Mouse (Mus musculus): ENCODE data around the gene Gp1ba. TPM values are rescaled to one million over a fixed set of nuclear protein-coding genes. Genes with fewer than 3 reads are reported as not detected.

The Gp1ba gene
- total and polyA plus RNA-seq, 2 experiments from 2014 or later = 0.26 TPM; not detected in 1

DNA sequence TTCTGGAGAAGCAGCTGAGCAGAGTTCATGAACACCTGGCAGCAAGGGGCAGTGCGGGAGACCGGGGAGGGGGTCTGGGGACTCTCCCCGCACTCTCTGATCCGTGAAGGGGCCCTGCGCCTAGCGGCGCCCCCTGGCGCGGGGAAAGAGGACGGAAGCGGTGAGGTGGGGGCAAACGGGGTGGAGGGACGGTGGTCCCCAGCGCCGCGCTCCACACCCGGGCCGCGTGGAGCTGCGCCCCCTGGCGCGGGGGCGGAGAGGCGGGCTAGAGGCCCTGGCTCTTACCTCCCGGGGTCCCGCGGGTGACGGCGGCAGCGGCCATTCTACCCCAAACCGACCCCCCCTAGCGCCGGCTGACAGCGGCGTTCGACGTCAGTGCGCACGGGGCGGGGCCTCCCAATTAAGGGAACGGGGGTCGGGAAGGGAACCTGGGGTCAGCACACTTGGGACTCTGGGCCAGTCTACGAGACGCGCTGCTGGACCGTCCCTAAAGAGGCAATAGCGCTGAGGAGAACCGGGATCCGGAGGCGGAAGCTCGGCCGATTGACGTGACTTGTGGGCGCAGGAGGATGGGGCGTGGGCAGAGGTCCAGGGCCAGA, 48.8 kb downstream of the Gp1ba start, which contains the start of gene Camta2:
TSS of gene Camta2 (minus strand) at position 505 of the 599 bp plus-strand sequence.
- WGBS = under 1% methylated on average over 54 of the region's 55 CpGs
- Histone ChIP-seq H3K9me3 (replicated peaks; ENCODE audit: control insufficient read depth, low read length) (no peaks in the 10 kb centered on the region), H3K9ac (replicated peaks; ENCODE audit: low read depth, low read length) (peak within 1 kb of the TSS; percentile 62), H3K27ac (ENCODE audit: low read depth) (peak within 1 kb of the TSS; percentile 82), H3K27me3 (ENCODE audit: control insufficient read depth, insufficient read depth, low read length) (no peaks in the 10 kb centered on the region), H3K4me1 (ENCODE audit: control insufficient read depth, insufficient read depth) (peaks cover 20% of the 10 kb centered on the region), H3K4me3 (ENCODE audit: low read depth, low read length) (peak within 1 kb of the TSS; percentile 69), H3K36me3 (replicated peaks; ENCODE audit: control insufficient read depth, insufficient read depth, low read length) (peaks cover 32% of the 10 kb centered on the region), H3K4me2 (ENCODE audit: low read depth, low read length) (peak within 1 kb of the TSS; percentile 71)
- peak; percentile 76 for DNase-seq (ENCODE audit: low spot score)
- TF ChIP-seq CTCF (IDR thresholded peaks at IDR 0.05; ENCODE audit: low read depth) (peak; percentile 40), EP300 (IDR thresholded peaks at IDR 0.05; ENCODE audit: low read depth) (peak; percentile 56; the same call in 1 of the 2 replicates)
- peak; percentile 86 for ATAC-seq (ENCODE audit: insufficient read depth, low read depth)

DNA sequence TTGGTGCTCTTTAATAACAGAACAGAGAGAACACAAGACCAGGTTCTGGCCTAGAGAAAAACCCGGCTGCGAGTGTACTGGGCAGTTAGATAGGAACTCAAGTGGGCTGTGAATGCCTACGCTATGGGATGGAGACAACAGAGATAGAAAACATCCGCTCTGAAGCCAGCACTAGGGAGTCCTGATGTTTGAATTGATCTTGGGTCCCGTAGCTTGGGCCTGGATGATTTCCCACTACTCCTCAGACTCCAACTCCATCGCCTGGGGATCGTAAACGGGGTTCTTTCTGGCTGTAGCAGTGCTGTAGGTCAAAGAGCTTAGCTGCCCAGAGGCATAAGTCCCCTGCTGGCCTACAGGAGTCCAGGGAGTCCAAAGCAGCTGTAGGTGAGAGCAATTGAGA, 49.5 kb downstream of the Gp1ba start:
- peak overlapping the region; percentile 62 for H3K9ac ChIP-seq (replicated peaks; ENCODE audit: low read depth, low read length)
- peaks cover 26% of the 10 kb centered on the region for H3K36me3 ChIP-seq (replicated peaks; ENCODE audit: control insufficient read depth, insufficient read depth, low read length)
- H3K27me3 ChIP-seq (ENCODE audit: control insufficient read depth, insufficient read depth, low read length) = no peaks in the 10 kb centered on the region
- peak overlapping the region; percentile 69 for H3K4me3 ChIP-seq (ENCODE audit: low read depth, low read length)
- no peak for DNase-seq (ENCODE audit: low spot score)
- peak overlapping the region; percentile 71 for H3K4me2 ChIP-seq (ENCODE audit: low read depth, low read length)
- no peaks in the 10 kb centered on the region for H3K9me3 ChIP-seq (replicated peaks; ENCODE audit: control insufficient read depth, low read length)
- 12% methylated on average over 8 of the region's 8 CpGs for WGBS
- TF ChIP-seq EP300 (IDR thresholded peaks at IDR 0.05; ENCODE audit: low read depth) (no peak), CTCF (IDR thresholded peaks at IDR 0.05; ENCODE audit: low read depth) (no peak)
- no peak for ATAC-seq (ENCODE audit: insufficient read depth, low read depth)
- H3K27ac ChIP-seq (ENCODE audit: low read depth) = peak overlapping the region; percentile 82
- peaks cover 20% of the 10 kb centered on the region for H3K4me1 ChIP-seq (ENCODE audit: control insufficient read depth, insufficient read depth)

DNA sequence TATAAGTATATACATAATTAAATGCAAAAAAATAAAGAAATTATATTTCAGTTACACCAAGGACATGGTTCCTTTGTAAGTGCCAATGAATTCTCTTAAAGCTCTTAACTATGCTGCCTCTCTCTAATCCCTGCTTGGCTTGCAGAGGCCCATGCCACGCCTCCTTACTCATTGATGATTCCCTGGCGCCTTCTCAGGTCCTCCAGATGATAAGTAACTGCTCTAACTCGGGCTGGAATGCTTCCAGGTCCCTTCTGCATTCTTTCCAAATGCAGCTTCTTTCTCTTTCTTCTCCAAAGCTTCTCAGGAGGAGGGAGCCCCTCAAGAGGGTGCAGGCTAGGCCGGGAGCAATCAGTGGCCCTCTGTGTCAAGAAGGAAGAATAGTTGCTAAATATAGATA, 50.7 kb downstream of the Gp1ba start:
- no peaks in the 10 kb centered on the region for H3K9me3 ChIP-seq (replicated peaks; ENCODE audit: control insufficient read depth, low read length)
- no peak overlapping the region for H3K9ac ChIP-seq (replicated peaks; ENCODE audit: low read depth, low read length)
- 40% methylated on average over 4 of the region's 4 CpGs for WGBS
- no peak overlapping the region for H3K4me3 ChIP-seq (ENCODE audit: low read depth, low read length)
- no peak for ATAC-seq (ENCODE audit: insufficient read depth, low read depth)
- H3K27ac ChIP-seq (ENCODE audit: low read depth) = no peak overlapping the region
- no peaks in the 10 kb centered on the region for H3K27me3 ChIP-seq (ENCODE audit: control insufficient read depth, insufficient read depth, low read length)
- H3K36me3 ChIP-seq (replicated peaks; ENCODE audit: control insufficient read depth, insufficient read depth, low read length) = peaks cover 14% of the 10 kb centered on the region
- DNase-seq (ENCODE audit: low spot score) = no peak
- H3K4me2 ChIP-seq (ENCODE audit: low read depth, low read length) = no peak overlapping the region
- peaks cover 20% of the 10 kb centered on the region for H3K4me1 ChIP-seq (ENCODE audit: control insufficient read depth, insufficient read depth)
- TF ChIP-seq EP300 (IDR thresholded peaks at IDR 0.05; ENCODE audit: low read depth) (no peak), CTCF (IDR thresholded peaks at IDR 0.05; ENCODE audit: low read depth) (no peak)

Other genes starting within 250 kb of the Gp1ba start
- gene Pelp1, start 229.1 kb upstream of the Gp1ba start, total RNA-seq (2014; rRNA removed; ENCODE audit: low replicate concordance) = 15.1 and 15.9 TPM in 2 replicates
- gene Pelp1, start 229.1 kb upstream of the Gp1ba start, polyA plus RNA-seq (2015; fragmentation: Nextera tagmentation; extraction: Ambion mirVana) = 10.9 and 11.0 TPM in 2 replicates
- gene Arrb2, start 206.5 kb upstream of the Gp1ba start, total RNA-seq (2014; rRNA removed; ENCODE audit: low replicate concordance) = 9.5 and 27.5 TPM in 2 replicates
- 4.8 and 6.0 TPM in 2 replicates for gene Arrb2, start 206.5 kb upstream of the Gp1ba start, polyA plus RNA-seq (2015; fragmentation: Nextera tagmentation; extraction: Ambion mirVana)
- gene Med11, start 187.2 kb upstream of the Gp1ba start, total RNA-seq (2014; rRNA removed; ENCODE audit: low replicate concordance) = 9.0 and 28.3 TPM in 2 replicates
- gene Med11, start 187.2 kb upstream of the Gp1ba start, polyA plus RNA-seq (2015; fragmentation: Nextera tagmentation; extraction: Ambion mirVana) = 13.7 and 15.9 TPM in 2 replicates
- 0.04 and 5.0 TPM in 2 replicates for gene Zmynd15, start 179.7 kb upstream of the Gp1ba start, total RNA-seq (2014; rRNA removed; ENCODE audit: low replicate concordance)
- 1.3 TPM in 2 replicates for gene Zmynd15, start 179.7 kb upstream of the Gp1ba start, polyA plus RNA-seq (2015; fragmentation: Nextera tagmentation; extraction: Ambion mirVana)
- gene Cxcl16, start 179.1 kb upstream of the Gp1ba start, total RNA-seq (2014; rRNA removed; ENCODE audit: low replicate concordance) = 5.9 and 12.8 TPM in 2 replicates
- 9.8 and 11.3 TPM in 2 replicates for gene Cxcl16, start 179.1 kb upstream of the Gp1ba start, polyA plus RNA-seq (2015; fragmentation: Nextera tagmentation; extraction: Ambion mirVana)
- 0.34 and 8.6 TPM in 2 replicates for gene Tm4sf5, start 133.9 kb upstream of the Gp1ba start, total RNA-seq (2014; rRNA removed; ENCODE audit: low replicate concordance)
- gene Tm4sf5, start 133.9 kb upstream of the Gp1ba start, polyA plus RNA-seq (2015; fragmentation: Nextera tagmentation; extraction: Ambion mirVana) = 7.6 and 7.8 TPM in 2 replicates
- not detected in 2 replicates for gene Vmo1, start 124.5 kb upstream of the Gp1ba start, total RNA-seq (2014; rRNA removed; ENCODE audit: low replicate concordance)
- 0.18 and 0.55 TPM in 2 replicates for gene Vmo1, start 124.5 kb upstream of the Gp1ba start, polyA plus RNA-seq (2015; fragmentation: Nextera tagmentation; extraction: Ambion mirVana)
- not detected in 2 replicates for gene Gltpd2, start 119.9 kb upstream of the Gp1ba start, total RNA-seq (2014; rRNA removed; ENCODE audit: low replicate concordance)
- gene Gltpd2, start 119.9 kb upstream of the Gp1ba start, polyA plus RNA-seq (2015; fragmentation: Nextera tagmentation; extraction: Ambion mirVana) = 0.34 TPM in 1 of 2 replicates, not detected in the other
- 474 and 521 TPM in 2 replicates for gene Psmb6, start 113.8 kb upstream of the Gp1ba start, total RNA-seq (2014; rRNA removed; ENCODE audit: low replicate concordance)
- 640 and 644 TPM in 2 replicates for gene Psmb6, start 113.8 kb upstream of the Gp1ba start, polyA plus RNA-seq (2015; fragmentation: Nextera tagmentation; extraction: Ambion mirVana)
- not detected in 2 replicates for gene Gm40193, start 106.2 kb upstream of the Gp1ba start, total RNA-seq (2014; rRNA removed; ENCODE audit: low replicate concordance)
- not detected in 2 replicates for gene Gm40193, start 106.2 kb upstream of the Gp1ba start, polyA plus RNA-seq (2015; fragmentation: Nextera tagmentation; extraction: Ambion mirVana)
- 14.5 and 18.5 TPM in 2 replicates for gene Pld2, start 99.1 kb upstream of the Gp1ba start, total RNA-seq (2014; rRNA removed; ENCODE audit: low replicate concordance)
- gene Pld2, start 99.1 kb upstream of the Gp1ba start, polyA plus RNA-seq (2015; fragmentation: Nextera tagmentation; extraction: Ambion mirVana) = 5.4 and 6.8 TPM in 2 replicates
- gene Mink1, start 76.2 kb upstream of the Gp1ba start, total RNA-seq (2014; rRNA removed; ENCODE audit: low replicate concordance) = 20.4 and 38.0 TPM in 2 replicates
- 5.0 and 5.2 TPM in 2 replicates for gene Mink1, start 76.2 kb upstream of the Gp1ba start, polyA plus RNA-seq (2015; fragmentation: Nextera tagmentation; extraction: Ambion mirVana)
- not detected in 2 replicates for gene 4930544D05Rik, start 23.3 kb upstream of the Gp1ba start, total RNA-seq (2014; rRNA removed; ENCODE audit: low replicate concordance)
- not detected in 2 replicates for gene 4930544D05Rik, start 23.3 kb upstream of the Gp1ba start, polyA plus RNA-seq (2015; fragmentation: Nextera tagmentation; extraction: Ambion mirVana)
- gene Chrne, start 19.9 kb upstream of the Gp1ba start, total RNA-seq (2014; rRNA removed; ENCODE audit: low replicate concordance) = not detected in 2 replicates
- not detected in 2 replicates for gene Chrne, start 19.9 kb upstream of the Gp1ba start, polyA plus RNA-seq (2015; fragmentation: Nextera tagmentation; extraction: Ambion mirVana)
- 48.3 and 66.3 TPM in 2 replicates for gene Rnf167, start 8.1 kb downstream of the Gp1ba start, total RNA-seq (2014; rRNA removed; ENCODE audit: low replicate concordance)
- gene Rnf167, start 8.1 kb downstream of the Gp1ba start, polyA plus RNA-seq (2015; fragmentation: Nextera tagmentation; extraction: Ambion mirVana) = 61.8 and 62.5 TPM in 2 replicates
- gene Slc25a11, start 8.4 kb downstream of the Gp1ba start, total RNA-seq (2014; rRNA removed; ENCODE audit: low replicate concordance) = 530 and 532 TPM in 2 replicates
- gene Slc25a11, start 8.4 kb downstream of the Gp1ba start, polyA plus RNA-seq (2015; fragmentation: Nextera tagmentation; extraction: Ambion mirVana) = 446 and 451 TPM in 2 replicates
- gene Pfn1, start 15.5 kb downstream of the Gp1ba start, total RNA-seq (2014; rRNA removed; ENCODE audit: low replicate concordance) = 924 and 959 TPM in 2 replicates
- gene Pfn1, start 15.5 kb downstream of the Gp1ba start, polyA plus RNA-seq (2015; fragmentation: Nextera tagmentation; extraction: Ambion mirVana) = 903 and 932 TPM in 2 replicates
- gene Eno3, start 18.1 kb downstream of the Gp1ba start, total RNA-seq (2014; rRNA removed; ENCODE audit: low replicate concordance) = 1,315 and 1,376 TPM in 2 replicates
- gene Eno3, start 18.1 kb downstream of the Gp1ba start, polyA plus RNA-seq (2015; fragmentation: Nextera tagmentation; extraction: Ambion mirVana) = 1,204 and 1,224 TPM in 2 replicates
- 42.0 and 53.9 TPM in 2 replicates for gene Spag7, start 30.3 kb downstream of the Gp1ba start, total RNA-seq (2014; rRNA removed; ENCODE audit: low replicate concordance)
- gene Spag7, start 30.3 kb downstream of the Gp1ba start, polyA plus RNA-seq (2015; fragmentation: Nextera tagmentation; extraction: Ambion mirVana) = 154 and 175 TPM in 2 replicates
- 8.7 and 9.5 TPM in 2 replicates for gene Camta2, start 49.0 kb downstream of the Gp1ba start, total RNA-seq (2014; rRNA removed; ENCODE audit: low replicate concordance)
- gene Camta2, start 49.0 kb downstream of the Gp1ba start, polyA plus RNA-seq (2015; fragmentation: Nextera tagmentation; extraction: Ambion mirVana) = 10.5 and 10.7 TPM in 2 replicates
- 0.23 and 1.9 TPM in 2 replicates for gene Inca1, start 61.0 kb downstream of the Gp1ba start, total RNA-seq (2014; rRNA removed; ENCODE audit: low replicate concordance)
- 3.9 and 4.0 TPM in 2 replicates for gene Inca1, start 61.0 kb downstream of the Gp1ba start, polyA plus RNA-seq (2015; fragmentation: Nextera tagmentation; extraction: Ambion mirVana)
- 92.9 and 110 TPM in 2 replicates for gene Kif1c, start 61.4 kb downstream of the Gp1ba start, total RNA-seq (2014; rRNA removed; ENCODE audit: low replicate concordance)
- 6.3 and 6.4 TPM in 2 replicates for gene Kif1c, start 61.4 kb downstream of the Gp1ba start, polyA plus RNA-seq (2015; fragmentation: Nextera tagmentation; extraction: Ambion mirVana)
- gene Zfp3, start 125.1 kb downstream of the Gp1ba start, total RNA-seq (2014; rRNA removed; ENCODE audit: low replicate concordance) = 4.2 and 4.9 TPM in 2 replicates
- 9.6 and 10.8 TPM in 2 replicates for gene Zfp3, start 125.1 kb downstream of the Gp1ba start, polyA plus RNA-seq (2015; fragmentation: Nextera tagmentation; extraction: Ambion mirVana)
- gene Scimp, start 173.5 kb downstream of the Gp1ba start, total RNA-seq (2014; rRNA removed; ENCODE audit: low replicate concordance) = not detected in 2 replicates
- gene Scimp, start 173.5 kb downstream of the Gp1ba start, polyA plus RNA-seq (2015; fragmentation: Nextera tagmentation; extraction: Ambion mirVana) = 0.38 and 0.49 TPM in 2 replicates
- gene Rabep1, start 205.7 kb downstream of the Gp1ba start, total RNA-seq (2014; rRNA removed; ENCODE audit: low replicate concordance) = 10.5 and 12.2 TPM in 2 replicates
- 29.8 and 32.2 TPM in 2 replicates for gene Rabep1, start 205.7 kb downstream of the Gp1ba start, polyA plus RNA-seq (2015; fragmentation: Nextera tagmentation; extraction: Ambion mirVana)

Measured in heart, postnatal 0 days (tissue).